Mouse (Mus musculus) bone marrow, adult 2 months (tissue): ENCODE measurements around the gene Plk5.

Source experiments
- CTCF ChIP-seq: fragments of 200-500 bp; IDR thresholded peaks from 2 replicates; pipeline ENCODE4 v1.5.1; 2011; ENCODE audit warnings: low read length, control low read depth; ENCODE audit not compliant: control insufficient read depth, insufficient read depth
- POLR2A ChIP-seq: fragments of 200-500 bp; IDR thresholded peaks from 2 replicates; pipeline ENCODE4 v1.6.1; 2011; ENCODE audit warnings: low read depth, mild to moderate bottlenecking, control low read depth, low read length, borderline replicate concordance; ENCODE audit not compliant: control insufficient read depth

DNA sequence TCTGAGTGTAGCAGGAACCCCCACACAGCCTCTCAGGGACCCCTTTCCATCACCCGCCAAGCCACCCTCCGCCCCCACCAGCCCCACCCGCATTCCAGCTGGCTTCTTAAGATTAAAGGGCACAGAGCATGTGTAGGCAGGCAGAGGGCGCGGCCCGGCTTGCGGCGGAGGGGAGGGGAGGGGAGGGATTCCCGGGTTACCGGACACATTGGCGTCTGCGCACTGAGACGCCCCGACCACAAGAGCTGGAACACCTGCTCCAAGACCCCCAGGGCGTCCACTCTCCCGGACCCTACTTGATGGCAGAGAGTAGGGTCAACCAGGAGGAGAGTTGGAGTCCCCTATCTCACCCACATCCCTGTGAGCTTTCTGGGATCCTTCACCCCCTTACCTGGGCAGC is 11.1 kb upstream of the Plk5 start:
- TF ChIP-seq CTCF (no peak), POLR2A (no peak)
